Comparison of ENCODE assay signal across 16 mouse cellular contexts in the genomic region with DNA sequence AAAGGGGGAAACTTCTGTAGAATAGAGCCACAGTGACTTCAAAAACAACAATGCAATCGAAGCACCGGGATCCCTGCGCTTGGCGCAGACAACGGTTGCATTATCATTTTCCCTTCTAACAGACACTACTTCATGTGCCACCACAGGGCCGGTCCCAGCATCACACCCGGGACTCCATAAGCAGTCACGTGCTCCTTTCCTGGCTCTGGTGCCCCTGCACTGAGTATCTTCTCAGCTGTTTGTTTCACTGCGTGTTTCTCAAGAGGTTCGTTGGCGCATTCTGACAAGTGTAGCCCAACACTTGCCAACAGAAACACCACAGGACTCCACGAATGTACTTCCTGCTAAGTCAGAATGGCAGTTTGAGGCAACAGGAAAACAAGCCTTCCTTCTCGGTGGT.
DNase-seq lines count a peak whose midpoint lies in the region; ATAC-seq lines count a peak whose summit lies in the region.
"Had no signal": no experiment of that assay in that cellular context is flagged by ENCODE, and none has a peak within 500 bp of the region (broad histone marks: within the 10 kb centered on the region; RNA-seq: fewer than 3 reads in every experiment).

No protein-coding gene starts in this region.

- no peaks in the 10 kb centered on the region for H3K9me3 ChIP-seq in heart, embryonic 11.5 days (replicated peaks; ENCODE audit: control insufficient read depth, low read length)
- H3K9me3 ChIP-seq: embryonic facial prominence, embryonic 12.5 days; forebrain, embryonic 13.5 days; intestine, embryonic 15.5 days; midbrain, embryonic 10.5 days had no signal

- H3K27ac ChIP-seq in heart, embryonic 11.5 days (ENCODE audit: low read depth, low read length), result no peak overlapping the region
- H3K27ac ChIP-seq: embryonic facial prominence, embryonic 12.5 days; intestine, embryonic 15.5 days had no signal

- ATAC-seq in heart, embryonic 11.5 days (replicated peaks; ENCODE audit: insufficient number of reproducible peaks, low FRiP score, low TSS enrichment), result no peak
- ATAC-seq: forebrain, embryonic 13.5 days; intestine, embryonic 15.5 days; Patski had no signal

- H3K36me3 ChIP-seq in heart, embryonic 11.5 days (ENCODE audit: control insufficient read depth, insufficient read depth, low read length), result no peaks in the 10 kb centered on the region
- H3K36me3 ChIP-seq: embryonic facial prominence, embryonic 12.5 days; intestine, embryonic 15.5 days; midbrain, embryonic 10.5 days had no signal

- no peak overlapping the region for H3K4me3 ChIP-seq in heart, embryonic 11.5 days (ENCODE audit: low read depth, low read length)
- H3K4me3 ChIP-seq: embryonic facial prominence, embryonic 12.5 days; forebrain, embryonic 13.5 days; intestine, embryonic 15.5 days; midbrain, embryonic 10.5 days had no signal

- no peaks in the 10 kb centered on the region for H3K27me3 ChIP-seq in heart, embryonic 11.5 days (ENCODE audit: control insufficient read depth, insufficient read depth, low read length)
- H3K27me3 ChIP-seq: embryonic facial prominence, embryonic 12.5 days; forebrain, embryonic 13.5 days; intestine, embryonic 15.5 days; Patski had no signal

- 61% methylated on average over 13 of the region's 13 CpGs for WGBS in heart, embryonic 11.5 days (ENCODE audit: insufficient replicate concordance)

- DNase-seq in heart, adult 11 months, result peak; percentile 97
- peak; percentile 2 for DNase-seq in thymus, postnatal 25 days
- DNase-seq in thymus, adult 18-20 months, result no peak
- DNase-seq in heart, postnatal 10 days, result peak; percentile 39 to 50
- no peak for DNase-seq in retina, postnatal 1 day
- no peak for DNase-seq in adrenal gland, adult (ENCODE audit: inconsistent age in 2 of 2, low spot score in 1 of 2)
- DNase-seq: adrenal gland, adult 8-10 months; cerebellum, adult 11-12 months; kidney, postnatal 4 days; thymus, postnatal 4 days had no signal

- H3K4me1 ChIP-seq in heart, embryonic 11.5 days (ENCODE audit: control insufficient read depth, insufficient read depth, low read length), result peaks cover 6% of the 10 kb centered on the region; the same call in 1 of the 2 replicates
- H3K4me1 ChIP-seq: intestine, embryonic 15.5 days had no signal

- H3K4me2 ChIP-seq in heart, embryonic 11.5 days, result no peak overlapping the region
- H3K4me2 ChIP-seq: embryonic facial prominence, embryonic 12.5 days; forebrain, embryonic 13.5 days; intestine, embryonic 15.5 days had no signal

- intact Hi-C loops in heart, postnatal 10 days (cut with DNase I), result no loop called here

- H3K9ac ChIP-seq in heart, embryonic 11.5 days (ENCODE audit: low read depth, low read length), result no peak overlapping the region
- H3K9ac ChIP-seq: embryonic facial prominence, embryonic 12.5 days; forebrain, embryonic 13.5 days; intestine, embryonic 15.5 days had no signal

Comparison
In these comparisons a context has a peak if more than half of its experiments do, and no peak if none do; other contexts are left out.
1. DNase-seq: peak in heart, adult 11 months (single experiment), thymus, postnatal 25 days (single experiment) and heart, postnatal 10 days (2 of 2); none in thymus, adult 18-20 months (0 of 2), retina, postnatal 1 day (single experiment) and adrenal gland, adult (0 of 2).